Mouse (Mus musculus): ENCODE measurements around the gene Atg4a-ps. TPM values are rescaled to one million over a fixed set of nuclear protein-coding genes. Genes with fewer than 3 reads are reported as not detected.

Gene Atg4a-ps
- polyA plus RNA-seq (2012; ENCODE audit: low replicate concordance) = not detected in 2 replicates

GRCm38 (mm10) chr3:103645968-103646367, at the start of gene Atg4a-ps:
Gene Atg4a-ps, minus strand, starts transcription at chr3:103646068.

Other genes starting within 250 kb of the Atg4a-ps start
- gene Syt6, start 70.8 kb downstream of the Atg4a-ps start, polyA plus RNA-seq (2012; ENCODE audit: low replicate concordance) = not detected in 2 replicates
- gene Olfml3, start 91.9 kb upstream of the Atg4a-ps start, polyA plus RNA-seq (2012; ENCODE audit: low replicate concordance) = 0.19 and 1.0 TPM in 2 replicates
- not detected in 2 replicates for gene Gm10964, start 93.3 kb upstream of the Atg4a-ps start, polyA plus RNA-seq (2012; ENCODE audit: low replicate concordance)
- gene Hipk1, start 145.5 kb upstream of the Atg4a-ps start, polyA plus RNA-seq (2012; ENCODE audit: low replicate concordance) = 67.1 and 72.3 TPM in 2 replicates
- 4.0 and 13.4 TPM in 2 replicates for gene Dclre1b, start 163.4 kb upstream of the Atg4a-ps start, polyA plus RNA-seq (2012; ENCODE audit: low replicate concordance)
- 1.3 and 2.4 TPM in 2 replicates for gene Ap4b1, start 163.5 kb upstream of the Atg4a-ps start, polyA plus RNA-seq (2012; ENCODE audit: low replicate concordance)
- 0.32 and 1.7 TPM in 2 replicates for gene Gm43064, start 163.5 kb upstream of the Atg4a-ps start, polyA plus RNA-seq (2012; ENCODE audit: low replicate concordance)
- gene Bcl2l15, start 186.5 kb upstream of the Atg4a-ps start, polyA plus RNA-seq (2012; ENCODE audit: low replicate concordance) = 1.0 and 2.0 TPM in 2 replicates
- gene Ptpn22, start 213.7 kb upstream of the Atg4a-ps start, polyA plus RNA-seq (2012; ENCODE audit: low replicate concordance) = 0.08 and 2.8 TPM in 2 replicates

Measured in leukemia stem cell, adult 10-12 weeks (primary cell).